Mouse (Mus musculus): ENCODE data around the gene Arhgap8.

DNA sequence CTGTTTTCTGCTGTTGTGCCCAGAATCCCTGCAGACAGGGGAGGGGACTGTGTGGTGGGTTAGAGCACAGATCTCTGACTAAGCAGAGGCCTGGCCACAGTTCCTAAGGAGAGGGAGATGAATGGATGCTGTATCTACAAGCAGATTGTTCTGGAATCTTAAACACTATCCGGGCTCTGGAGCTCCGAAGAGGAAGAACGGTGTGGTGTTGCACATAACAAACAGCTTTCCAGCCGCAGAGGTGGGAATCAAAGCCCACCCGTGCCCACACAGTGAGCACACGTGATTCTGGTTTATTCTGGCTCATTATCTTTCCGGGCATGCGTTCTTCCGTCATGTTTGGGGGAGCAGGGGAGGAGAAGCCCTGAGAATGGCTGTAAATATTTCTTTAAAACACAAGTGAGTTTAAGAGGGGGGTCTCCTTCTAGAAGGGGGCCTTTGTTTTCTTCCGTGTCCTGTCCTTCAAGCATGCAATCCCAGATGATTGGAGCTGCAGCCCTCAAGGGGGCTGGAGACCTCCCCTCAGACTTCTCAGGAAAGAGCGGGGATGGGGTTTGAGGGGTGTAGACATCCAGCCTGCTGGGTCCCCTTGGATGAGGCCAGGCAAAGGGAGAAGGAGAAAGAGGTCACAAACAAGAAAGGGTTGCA lies 16.6 kb downstream of the Arhgap8 start:
- TF ChIP-seq CTCF (IDR thresholded peaks at IDR 0.05; ENCODE audit: control insufficient read depth, insufficient read depth, low read length), result no peak
- no peak for TF ChIP-seq POLR2A (IDR thresholded peaks at IDR 0.05; ENCODE audit: borderline replicate concordance, control insufficient read depth, low read depth, low read length)
